Mouse (Mus musculus): ENCODE results near the gene Samd4b.

GRCm38 (mm10) chr7:28601029-28601428 is 3.1 kb upstream of the Samd4b start:
- TF ChIP-seq CTCF (conservative IDR thresholded peaks at IDR 0.05; ENCODE audit: low read length) (peak; percentile 64), NANOG (IDR thresholded peaks at IDR 0.05; ENCODE audit: borderline replicate concordance, low read length) (no peak)

All from E14TG2a.4 (cell line).